Comparison of ENCODE assay signal across 9 mouse cellular contexts in the genomic region with DNA sequence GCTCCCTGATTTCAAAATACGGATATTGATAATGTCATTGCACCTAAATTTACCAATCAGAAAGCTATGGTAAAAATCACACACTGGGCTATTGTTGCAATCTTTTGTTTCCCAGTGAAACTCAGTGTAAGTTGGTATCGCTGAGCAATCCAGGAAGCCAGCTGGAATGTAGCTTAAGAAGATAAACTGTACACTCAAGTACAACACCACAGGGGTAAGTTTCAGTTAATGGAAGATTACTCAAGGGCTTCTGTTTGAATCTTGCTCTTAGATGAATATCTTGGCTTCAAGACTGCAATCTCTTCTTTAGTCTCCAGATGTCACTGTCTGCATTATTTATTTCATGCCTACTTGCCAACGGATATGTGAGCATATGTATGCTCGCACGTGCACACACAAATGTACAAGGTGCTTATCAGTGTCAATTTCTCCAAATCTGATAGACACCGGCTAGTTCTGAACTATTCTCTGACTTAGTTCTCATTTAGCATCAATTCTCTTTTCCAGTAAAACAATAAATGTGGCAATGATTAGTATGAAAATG.
DNase-seq lines count a peak whose midpoint lies in the region; ATAC-seq lines count a peak whose summit lies in the region.
"Had no signal": no experiment of that assay in that cellular context is flagged by ENCODE, and none has a peak within 500 bp of the region (broad histone marks: within the 10 kb centered on the region; RNA-seq: fewer than 3 reads in every experiment).

No protein-coding gene starts in this region.

- peak; percentile 69 for DNase-seq in layer of hippocampus, adult 9-10 months (ENCODE audit: low spot score)
- no peak for DNase-seq in layer of hippocampus, postnatal 25 days (ENCODE audit: extremely low spot score in 1 of 2, low spot score in 1 of 2)
- DNase-seq in ES-CJ7 (ENCODE audit: low read depth, low spot score) (peak; percentile 23), adipocyte (ENCODE audit: low spot score) (peak; percentile 61)
- peak; percentile 77 for DNase-seq in retina, postnatal 1 day
- DNase-seq in spleen, postnatal 36 days (ENCODE audit: low spot score in 2 of 2): no peak

- no peak overlapping the region for H3K4me2 ChIP-seq in hindbrain, embryonic 12.5 days (replicated peaks)

- no peak overlapping the region for H3K4me3 ChIP-seq in hindbrain, embryonic 12.5 days
- H3K4me3 ChIP-seq: erythroblast, embryonic 14.5 days had no signal

- H3K9ac ChIP-seq in hindbrain, embryonic 12.5 days: no peak overlapping the region

- H3K9me3 ChIP-seq in hindbrain, embryonic 12.5 days (replicated peaks): no peaks in the 10 kb centered on the region

- H3K27ac ChIP-seq in hindbrain, embryonic 12.5 days: no peak overlapping the region

- ATAC-seq in hindbrain, embryonic 12.5 days (ENCODE audit: low FRiP score): peak; percentile 66; the same call in 1 of the 2 replicates
- ATAC-seq in erythroblast, adult 5-6 weeks (replicated peaks; ENCODE audit: low FRiP score, poor library complexity, severe bottlenecking): no peak

- no peaks in the 10 kb centered on the region for H3K36me3 ChIP-seq in hindbrain, embryonic 12.5 days

- no peaks in the 10 kb centered on the region for H3K27me3 ChIP-seq in hindbrain, embryonic 12.5 days

- WGBS in hindbrain, embryonic 12.5 days: 51% methylated on average over 6 of the region's 6 CpGs

- no peaks in the 10 kb centered on the region for H3K4me1 ChIP-seq in hindbrain, embryonic 12.5 days

Comparison
In these comparisons a context has a peak if more than half of its experiments do, and no peak if none do; other contexts are left out.
1. DNase-seq: peak in layer of hippocampus, adult 9-10 months (single experiment), ES-CJ7 (single experiment), adipocyte (single experiment) and retina, postnatal 1 day (single experiment); none in layer of hippocampus, postnatal 25 days (0 of 2) and spleen, postnatal 36 days (0 of 2).